Mouse (Mus musculus) MEL (cell line): Measurements from ENCODE around the gene Igsf6.

Source experiments
- CTCF ChIP-seq, 3 experiments: IDR thresholded peaks in 2 of 3; conservative IDR thresholded peaks in 1 of 3; 2 replicates each; pipeline ENCODE4 v1.5.1; 2011 to 2012; ENCODE audit warnings: low read length in 3 of 3, low read depth in 2 of 3, mild to moderate bottlenecking in 2 of 3, improper control_type of control experiment in 1 of 3, inconsistent platforms in 1 of 3, mixed read lengths in 1 of 3, moderate library complexity in 1 of 3; ENCODE audit not compliant: control insufficient read depth in 1 of 3, insufficient read depth in 1 of 3, poor library complexity in 1 of 3, severe bottlenecking in 1 of 3
- EP300 ChIP-seq, 2 experiments: IDR thresholded peaks; 2 replicates each; pipeline ENCODE4 v1.6.1; 2011; ENCODE audit warnings: improper control_type of control experiment in 2 of 2, low read length in 2 of 2, low read depth in 1 of 2, mild to moderate bottlenecking in 1 of 2
- MAZ ChIP-seq: IDR thresholded peaks from 2 replicates; pipeline ENCODE4 v1.6.1; 2012; ENCODE audit warnings: low read depth, mild to moderate bottlenecking, inconsistent platforms, low read length, improper control_type of control experiment
- POLR2A ChIP-seq, 2 experiments: IDR thresholded peaks; 2 replicates each; pipeline ENCODE4 v1.6.1; 2011 to 2012; ENCODE audit warnings: low read length in 2 of 2, mild to moderate bottlenecking in 2 of 2, control low read depth in 1 of 2, improper control_type of control experiment in 1 of 2, low read depth in 1 of 2, moderate library complexity in 1 of 2; ENCODE audit not compliant: control insufficient read depth in 1 of 2, insufficient read depth in 1 of 2, poor library complexity in 1 of 2
- SMC3 ChIP-seq: IDR thresholded peaks from 2 replicates; pipeline ENCODE4 v1.6.1; 2011; ENCODE audit warnings: low read depth, low read length, improper control_type of control experiment
- TBP ChIP-seq: IDR thresholded peaks from 2 replicates; pipeline ENCODE4 v1.8.0; 2011; ENCODE audit warnings: low read depth, low read length, improper control_type of control experiment
- UBTF ChIP-seq: IDR thresholded peaks from 2 replicates; pipeline ENCODE4 v1.6.1; 2012; ENCODE audit warnings: low read depth, mild to moderate bottlenecking, inconsistent platforms, low read length, improper control_type of control experiment, moderate library complexity, borderline replicate concordance; ENCODE audit not compliant: insufficient read depth
- ZKSCAN1 ChIP-seq: IDR thresholded peaks from 2 replicates; pipeline ENCODE4 v1.6.1; 2012; ENCODE audit warnings: low read depth, mild to moderate bottlenecking, inconsistent platforms, low read length, improper control_type of control experiment, moderate library complexity
- ZNF384 ChIP-seq: IDR thresholded peaks from 2 replicates; pipeline ENCODE4 v1.6.1; 2012; ENCODE audit warnings: low read depth, mild to moderate bottlenecking, inconsistent platforms, low read length, improper control_type of control experiment

DNA sequence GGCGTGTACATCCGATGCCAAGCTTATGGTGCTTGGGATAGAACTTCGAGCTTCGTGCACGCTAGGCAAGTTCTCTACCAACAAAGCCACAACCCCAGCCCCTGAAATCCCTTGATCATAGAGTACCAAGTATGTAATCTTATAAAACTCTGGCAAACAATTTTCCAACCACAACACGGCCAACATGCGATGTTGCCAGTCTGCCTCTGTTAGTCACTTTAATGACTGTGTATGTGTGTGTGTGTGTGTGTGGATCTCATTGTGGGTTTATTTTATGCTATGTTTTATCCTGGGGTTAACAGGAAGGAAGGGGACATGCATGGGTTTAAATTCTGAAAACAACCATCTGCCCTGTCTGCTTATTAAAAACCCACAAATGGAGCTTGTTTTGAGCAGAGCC is 16.4 kb upstream of the Igsf6 start:
- TF ChIP-seq POLR2A (IDR thresholded peaks at IDR 0.05; ENCODE audit: control insufficient read depth in 1 of 2, insufficient read depth in 1 of 2, low read depth in 1 of 2, low read length in 2 of 2, poor library complexity in 1 of 2): no peak
- TF ChIP-seq EP300 (IDR thresholded peaks at IDR 0.05; ENCODE audit: low read depth in 1 of 2, low read length in 2 of 2): no peak
- no peak for TF ChIP-seq MAZ
- no peak for TF ChIP-seq CTCF (IDR thresholded peaks at IDR 0.05 in 2 of 3, conservative IDR thresholded peaks at IDR 0.05 in 1 of 3; ENCODE audit: control insufficient read depth in 1 of 3, insufficient read depth in 1 of 3, low read depth in 2 of 3, low read length in 3 of 3, poor library complexity in 1 of 3, severe bottlenecking in 1 of 3)
- no peak for TF ChIP-seq ZKSCAN1
- TF ChIP-seq UBTF: no peak
- no peak for TF ChIP-seq SMC3
- TF ChIP-seq TBP: no peak
- TF ChIP-seq ZNF384: no peak
